Mouse (Mus musculus): ENCODE measurements around the gene Poglut1. TPM values are rescaled to one million over a fixed set of nuclear protein-coding genes. Genes with fewer than 3 reads are reported as not detected.

Gene Poglut1
- polyA plus RNA-seq, 1 experiment from 2014 or later = 16.0 TPM

DNA sequence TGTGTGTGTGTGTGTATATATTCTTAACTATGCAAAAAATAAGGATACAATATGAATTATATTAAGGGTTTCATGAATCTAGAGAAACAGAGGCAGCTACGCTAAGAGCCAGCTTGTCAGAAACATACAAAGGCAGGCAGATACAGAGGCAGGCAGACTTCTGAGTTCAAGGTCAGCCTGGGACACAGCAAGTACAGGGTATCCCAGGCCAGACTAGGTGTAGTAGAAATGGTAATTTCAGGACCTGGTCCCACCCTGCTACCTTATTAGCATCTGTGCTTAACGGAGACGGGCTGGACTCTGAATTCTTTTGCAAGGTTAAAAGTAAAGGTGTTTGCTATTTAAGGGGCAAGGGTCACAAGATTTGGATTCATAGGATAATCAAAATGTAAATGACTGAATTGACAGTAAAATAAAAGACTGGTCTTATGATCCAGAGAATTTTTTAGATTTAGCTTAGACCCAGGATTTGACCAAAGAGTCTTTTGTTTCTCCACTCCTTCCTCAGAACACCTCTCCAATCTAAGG is 8.2 kb upstream of the Poglut1 start, which contains the start of gene Tmem39a:
Gene Tmem39a, plus strand, starts transcription at position 478 of the 528 bp plus-strand sequence.
- H3K27ac ChIP-seq (replicated peaks) = no peak within 1 kb of the TSS
- H3K9ac ChIP-seq (ENCODE audit: low read length) = no peak within 1 kb of the TSS
- no peak for DNase-seq (ENCODE audit: low spot score)
- no peaks in the 10 kb centered on the region for H3K27me3 ChIP-seq (ENCODE audit: control insufficient read depth, insufficient read depth, low read length)
- H3K4me2 ChIP-seq (replicated peaks; ENCODE audit: low read depth) = no peak within 1 kb of the TSS
- WGBS = 71% methylated on average over 3 of the region's 3 CpGs
- ATAC-seq (ENCODE audit: low FRiP score, low TSS enrichment) = no peak
- no peak within 1 kb of the TSS for H3K4me3 ChIP-seq (ENCODE audit: low read depth, low read length)
- no peaks in the 10 kb centered on the region for H3K4me1 ChIP-seq (replicated peaks; ENCODE audit: control insufficient read depth, insufficient read depth)
- no peaks in the 10 kb centered on the region for H3K36me3 ChIP-seq (ENCODE audit: control insufficient read depth, insufficient read depth, low read length)
- no peaks in the 10 kb centered on the region for H3K9me3 ChIP-seq (ENCODE audit: control insufficient read depth, low read length)
- TF ChIP-seq CTCF (IDR thresholded peaks at IDR 0.05; ENCODE audit: low read depth) (no peak), EP300 (optimal IDR thresholded peaks at IDR 0.05) (no peak)

DNA sequence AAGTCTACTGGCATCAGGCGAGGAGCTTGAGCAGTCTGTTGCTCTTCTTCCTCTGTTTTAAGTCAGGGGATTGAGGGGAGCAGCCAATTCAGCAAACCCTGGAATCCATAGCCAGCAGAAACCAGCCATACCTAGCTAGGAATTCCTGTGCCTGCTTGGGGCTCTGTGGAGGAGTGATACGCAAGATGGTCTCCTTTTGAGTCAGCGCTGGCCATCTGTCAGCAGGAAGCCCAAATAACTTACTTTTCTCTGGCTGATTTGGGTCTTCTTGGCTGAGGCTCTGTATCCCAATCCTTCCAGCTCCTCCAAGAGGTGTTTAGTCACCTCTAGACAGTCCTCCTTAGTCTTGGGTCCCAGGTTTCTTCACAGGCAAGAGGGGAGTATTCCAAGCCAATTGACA is 5.9 kb upstream of the Poglut1 start:
- H3K4me3 ChIP-seq (ENCODE audit: low read depth, low read length) = no peak overlapping the region
- no peak for TF ChIP-seq EP300 (optimal IDR thresholded peaks at IDR 0.05)
- TF ChIP-seq CTCF (IDR thresholded peaks at IDR 0.05; ENCODE audit: low read depth) = no peak
- H3K4me1 ChIP-seq (replicated peaks; ENCODE audit: control insufficient read depth, insufficient read depth) = no peaks in the 10 kb centered on the region
- H3K9ac ChIP-seq (ENCODE audit: low read length) = no peak overlapping the region
- no peak overlapping the region for H3K4me2 ChIP-seq (replicated peaks; ENCODE audit: low read depth)
- WGBS = 75% methylated on average over 3 of the region's 3 CpGs
- no peak overlapping the region for H3K27ac ChIP-seq (replicated peaks)
- ATAC-seq (ENCODE audit: low FRiP score, low TSS enrichment) (no peak), DNase-seq (ENCODE audit: low spot score) (no peak)
- H3K9me3 ChIP-seq (ENCODE audit: control insufficient read depth, low read length) = no peaks in the 10 kb centered on the region
- no peaks in the 10 kb centered on the region for H3K36me3 ChIP-seq (ENCODE audit: control insufficient read depth, insufficient read depth, low read length)
- no peaks in the 10 kb centered on the region for H3K27me3 ChIP-seq (ENCODE audit: control insufficient read depth, insufficient read depth, low read length)

DNA sequence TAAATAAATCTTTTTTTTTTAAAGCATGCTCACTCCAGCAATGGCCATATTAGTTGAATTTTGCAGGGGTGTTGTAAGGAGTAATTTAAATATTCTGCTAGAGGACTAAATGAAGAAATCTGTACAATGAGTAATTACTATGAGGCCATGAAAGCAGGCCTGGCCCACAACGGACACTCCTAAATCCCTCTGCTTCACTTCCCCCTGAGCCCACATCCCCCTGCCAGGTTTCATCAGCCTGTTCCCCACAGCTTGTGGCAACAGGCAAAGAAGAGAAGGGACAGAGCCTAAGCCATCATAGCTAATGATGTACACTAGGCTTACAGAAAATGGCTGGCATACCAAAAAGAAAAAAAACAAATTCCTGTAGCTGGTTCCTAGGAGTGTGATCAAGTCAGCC is 2.1 kb downstream of the Poglut1 start:
- H3K36me3 ChIP-seq (ENCODE audit: control insufficient read depth, insufficient read depth, low read length) = no peaks in the 10 kb centered on the region; the same call in 1 of the 2 replicates
- H3K27me3 ChIP-seq (ENCODE audit: control insufficient read depth, insufficient read depth, low read length) = no peaks in the 10 kb centered on the region
- H3K4me2 ChIP-seq (replicated peaks; ENCODE audit: low read depth) = no peak overlapping the region
- no peak overlapping the region for H3K9ac ChIP-seq (ENCODE audit: low read length)
- no peaks in the 10 kb centered on the region for H3K9me3 ChIP-seq (ENCODE audit: control insufficient read depth, low read length)
- peaks cover 4% of the 10 kb centered on the region; the same call in 1 of the 2 replicates for H3K4me1 ChIP-seq (replicated peaks; ENCODE audit: control insufficient read depth, insufficient read depth)
- ATAC-seq (ENCODE audit: low FRiP score, low TSS enrichment) = no peak
- H3K4me3 ChIP-seq (ENCODE audit: low read depth, low read length) = no peak overlapping the region
- TF ChIP-seq EP300 (optimal IDR thresholded peaks at IDR 0.05) (no peak), CTCF (IDR thresholded peaks at IDR 0.05; ENCODE audit: low read depth) (no peak)
- WGBS = 78% methylated on average over 1 of the region's 1 CpGs
- no peak overlapping the region for H3K27ac ChIP-seq (replicated peaks)
- no peak for DNase-seq (ENCODE audit: low spot score)

DNA sequence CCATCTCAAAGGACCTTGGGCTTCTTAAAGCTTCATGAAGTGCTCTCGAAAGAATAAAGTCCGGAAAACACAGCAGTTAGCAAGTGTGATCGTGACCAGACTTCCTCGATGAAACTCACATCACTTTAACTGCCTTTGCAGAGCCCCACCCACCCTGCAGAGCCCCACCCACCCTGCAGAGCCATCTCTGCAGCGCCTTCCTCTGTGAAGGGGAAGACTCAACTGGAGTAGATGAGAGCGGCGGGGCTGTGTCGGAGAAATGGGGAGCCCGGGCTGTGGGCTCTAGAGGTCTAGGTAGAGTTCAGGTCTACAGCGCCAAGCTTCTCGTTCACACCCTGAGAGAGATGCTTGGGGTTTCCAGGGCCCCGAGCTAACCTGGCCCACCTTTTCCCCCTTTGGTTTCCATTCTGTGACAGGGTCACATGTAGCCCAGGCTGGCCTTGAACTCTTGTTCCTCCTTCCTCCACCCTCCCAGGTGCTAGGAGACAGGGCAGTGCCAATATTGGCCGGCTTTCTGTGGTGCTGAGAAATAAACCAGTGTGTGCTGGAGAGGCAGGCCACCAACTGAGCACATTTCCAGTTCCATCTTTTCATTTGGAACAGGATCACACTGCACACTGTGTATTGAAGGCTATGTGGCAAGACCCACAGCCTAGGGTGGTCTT is 11.2 kb downstream of the Poglut1 start:
- ATAC-seq (ENCODE audit: low FRiP score, low TSS enrichment) (no peak), DNase-seq (ENCODE audit: low spot score) (no peak)
- Histone ChIP-seq H3K9ac (ENCODE audit: low read length) (no peak overlapping the region), H3K9me3 (ENCODE audit: control insufficient read depth, low read length) (no peaks in the 10 kb centered on the region), H3K27me3 (ENCODE audit: control insufficient read depth, insufficient read depth, low read length) (no peaks in the 10 kb centered on the region), H3K4me2 (replicated peaks; ENCODE audit: low read depth) (no peak overlapping the region), H3K27ac (replicated peaks) (no peak overlapping the region), H3K4me1 (replicated peaks; ENCODE audit: control insufficient read depth, insufficient read depth) (no peaks in the 10 kb centered on the region), H3K36me3 (ENCODE audit: control insufficient read depth, insufficient read depth, low read length) (peaks cover 10% of the 10 kb centered on the region; the same call in 1 of the 2 replicates), H3K4me3 (ENCODE audit: low read depth, low read length) (no peak overlapping the region)
- 85% methylated on average over 13 of the region's 13 CpGs for WGBS
- no peak for TF ChIP-seq EP300 (optimal IDR thresholded peaks at IDR 0.05)
- no peak for TF ChIP-seq CTCF (IDR thresholded peaks at IDR 0.05; ENCODE audit: low read depth)

- TF ChIP-seq EP300 (optimal IDR thresholded peaks at IDR 0.05) = no peak
- TF ChIP-seq CTCF (IDR thresholded peaks at IDR 0.05; ENCODE audit: low read depth) = peak; percentile 92
- peak; percentile 77 for ATAC-seq (ENCODE audit: low FRiP score, low TSS enrichment)
- peak; percentile 84 for DNase-seq (ENCODE audit: low spot score)
- Histone ChIP-seq H3K9ac (ENCODE audit: low read length) (no peak overlapping the region), H3K4me1 (replicated peaks; ENCODE audit: control insufficient read depth, insufficient read depth) (no peaks in the 10 kb centered on the region), H3K4me3 (ENCODE audit: low read depth, low read length) (no peak overlapping the region), H3K27me3 (ENCODE audit: control insufficient read depth, insufficient read depth, low read length) (no peaks in the 10 kb centered on the region), H3K9me3 (ENCODE audit: control insufficient read depth, low read length) (no peaks in the 10 kb centered on the region), H3K36me3 (ENCODE audit: control insufficient read depth, insufficient read depth, low read length) (peaks cover 7% of the 10 kb centered on the region; the same call in 1 of the 2 replicates), H3K4me2 (replicated peaks; ENCODE audit: low read depth) (no peak overlapping the region), H3K27ac (replicated peaks) (no peak overlapping the region)
- WGBS = 36% methylated on average over 8 of the region's 8 CpGs
These were observed 13.4 kb downstream of the Poglut1 start for GRCm38 (mm10) chr16:38536544-38537146.

- H3K4me2 ChIP-seq (replicated peaks; ENCODE audit: low read depth) = no peak overlapping the region
- ATAC-seq (ENCODE audit: low FRiP score, low TSS enrichment) (no peak), DNase-seq (ENCODE audit: low spot score) (no peak)
- H3K9me3 ChIP-seq (ENCODE audit: control insufficient read depth, low read length) = no peaks in the 10 kb centered on the region
- no peaks in the 10 kb centered on the region for H3K4me1 ChIP-seq (replicated peaks; ENCODE audit: control insufficient read depth, insufficient read depth)
- TF ChIP-seq EP300 (optimal IDR thresholded peaks at IDR 0.05) = no peak
- TF ChIP-seq CTCF (IDR thresholded peaks at IDR 0.05; ENCODE audit: low read depth) = no peak
- peaks cover 8% of the 10 kb centered on the region for H3K36me3 ChIP-seq (ENCODE audit: control insufficient read depth, insufficient read depth, low read length)
- WGBS = 74% methylated on average over 6 of the region's 6 CpGs
- no peak overlapping the region for H3K9ac ChIP-seq (ENCODE audit: low read length)
- no peak overlapping the region for H3K27ac ChIP-seq (replicated peaks)
- H3K27me3 ChIP-seq (ENCODE audit: control insufficient read depth, insufficient read depth, low read length) = no peaks in the 10 kb centered on the region
- H3K4me3 ChIP-seq (ENCODE audit: low read depth, low read length) = no peak overlapping the region
These were observed 23.8 kb downstream of the Poglut1 start for GRCm38 (mm10) chr16:38526264-38526663.
